ENCODE assay signal across 8 mouse cellular contexts in genomic region chr4:36951150-36951954, GRCm38 (mm10). TPM values are rescaled to one million over a fixed set of nuclear protein-coding genes. Genes with fewer than 3 reads are reported as not detected.
DNase-seq lines count a peak whose midpoint lies in the region; ATAC-seq and TF ChIP-seq lines count a peak whose summit lies in the region.

TSS of gene Lingo2 (minus strand) at chr4:36951747.

- no peak for TF ChIP-seq POLR2A in cerebellum, adult 2 months (IDR thresholded peaks at IDR 0.05; ENCODE audit: borderline replicate concordance, insufficient read depth, low read length)
- TF ChIP-seq POLR2A in lung, adult 2 months (IDR thresholded peaks at IDR 0.05; ENCODE audit: borderline replicate concordance, extremely low read depth, low read depth, low read length), result no peak

- peak within 1 kb of the TSS; percentile 65 for H3K9ac ChIP-seq in forebrain, embryonic 14.5 days (ENCODE audit: low read length)
- H3K9ac ChIP-seq in midbrain, embryonic 12.5 days (replicated peaks), result peak within 1 kb of the TSS; percentile 48

- DNase-seq in cerebellum, adult 2 months, result peak; percentile 9 to 17
- DNase-seq in cerebellum, adult 18-20 months, result no peak
- peak; percentile 46 for DNase-seq in forebrain, embryonic 14.5 days (ENCODE audit: low spot score)
- peak; percentile 22 to 45 for DNase-seq in layer of hippocampus, adult 8-10 months (ENCODE audit: low spot score in 2 of 2)
- DNase-seq in urinary bladder, adult 2 months (ENCODE audit: low spot score), result no peak
- no peak for DNase-seq in lung, adult 2 months

- H3K36me3 ChIP-seq in C2C12 (ENCODE audit: control insufficient read depth, insufficient read depth), result no peaks in the 10 kb centered on the region
- no peaks in the 10 kb centered on the region for H3K36me3 ChIP-seq in forebrain, embryonic 14.5 days (ENCODE audit: control insufficient read depth, insufficient read depth, low read length)
- H3K36me3 ChIP-seq in midbrain, embryonic 12.5 days, result no peaks in the 10 kb centered on the region

- H3K79me3 ChIP-seq in C2C12 (ENCODE audit: low read depth), result no peaks in the 10 kb centered on the region

- peak within 1 kb of the TSS; percentile 25 for H3K4me3 ChIP-seq in cerebellum, adult 2 months (replicated peaks; ENCODE audit: insufficient read depth, low read depth, low read length)
- H3K4me3 ChIP-seq in C2C12 (ENCODE audit: insufficient read depth, poor library complexity, severe bottlenecking), result no peak within 1 kb of the TSS
- peak within 1 kb of the TSS; percentile 61 for H3K4me3 ChIP-seq in forebrain, embryonic 14.5 days (ENCODE audit: low read depth, low read length)
- H3K4me3 ChIP-seq in midbrain, embryonic 12.5 days, result peak within 1 kb of the TSS; percentile 64
- no peak within 1 kb of the TSS for H3K4me3 ChIP-seq in lung, adult 2 months (replicated peaks; ENCODE audit: extremely low read depth, low read depth, low read length)

- 0 out of 2 replicates have a peak, but pooled peaks cover 2% of the 10 kb centered on the region for H3K4me1 ChIP-seq in cerebellum, adult 2 months (ENCODE audit: control insufficient read depth, insufficient read depth, low read length)
- H3K4me1 ChIP-seq in forebrain, embryonic 14.5 days (ENCODE audit: control insufficient read depth, insufficient read depth, low read length), result peaks cover 11% of the 10 kb centered on the region; the same call in 1 of the 2 replicates
- H3K4me1 ChIP-seq in midbrain, embryonic 12.5 days, result peaks cover 22% of the 10 kb centered on the region; the same call in 1 of the 2 replicates
- H3K4me1 ChIP-seq in lung, adult 2 months (ENCODE audit: control insufficient read depth, insufficient read depth, low read length), result no peaks in the 10 kb centered on the region

- H3K27ac ChIP-seq in cerebellum, adult 2 months (ENCODE audit: insufficient read depth, low read length), result no peak within 1 kb of the TSS
- peak within 1 kb of the TSS; percentile 39; the same call in 1 of the 2 replicates for H3K27ac ChIP-seq in forebrain, embryonic 14.5 days (ENCODE audit: low read depth, low read length)
- H3K27ac ChIP-seq in midbrain, embryonic 12.5 days (replicated peaks), result no peak within 1 kb of the TSS

- no peak for TF ChIP-seq CTCF in cerebellum, adult 2 months (IDR thresholded peaks at IDR 0.05; ENCODE audit: borderline replicate concordance, insufficient read depth, low read depth, low read length)
- no peak for TF ChIP-seq CTCF in C2C12 (IDR thresholded peaks at IDR 0.05; ENCODE audit: control insufficient read depth, insufficient read depth, insufficient read length)
- no peak for TF ChIP-seq CTCF in lung, adult 2 months (IDR thresholded peaks at IDR 0.05; ENCODE audit: insufficient read depth, low read length)

- H3K79me2 ChIP-seq in C2C12 (ENCODE audit: control insufficient read depth, insufficient read depth), result no peaks in the 10 kb centered on the region

- H3K4me2 ChIP-seq in forebrain, embryonic 14.5 days (ENCODE audit: low read length), result peak within 1 kb of the TSS; percentile 91
- peak within 1 kb of the TSS; percentile 98 for H3K4me2 ChIP-seq in midbrain, embryonic 12.5 days (replicated peaks)

- no peaks in the 10 kb centered on the region for H3K9me3 ChIP-seq in forebrain, embryonic 14.5 days (replicated peaks; ENCODE audit: control insufficient read depth, low read length)
- H3K9me3 ChIP-seq in midbrain, embryonic 12.5 days, result no peaks in the 10 kb centered on the region

- no peaks in the 10 kb centered on the region; the same call in 1 of the 2 replicates for H3K27me3 ChIP-seq in cerebellum, adult 2 months (ENCODE audit: control insufficient read depth, insufficient read depth, low read length)
- no peaks in the 10 kb centered on the region for H3K27me3 ChIP-seq in C2C12 (ENCODE audit: control insufficient read depth, insufficient read depth, insufficient read length)
- peaks cover 33% of the 10 kb centered on the region for H3K27me3 ChIP-seq in forebrain, embryonic 14.5 days (replicated peaks; ENCODE audit: control insufficient read depth, insufficient read depth, low read length)
- peaks cover 46% of the 10 kb centered on the region for H3K27me3 ChIP-seq in midbrain, embryonic 12.5 days

- peak within 1 kb of the TSS; percentile 44 for H3ac ChIP-seq in C2C12 (ENCODE audit: control insufficient read depth, insufficient read length, low read depth)

- peak; percentile 40 for ATAC-seq in forebrain, embryonic 14.5 days
- ATAC-seq in midbrain, embryonic 12.5 days (ENCODE audit: low FRiP score, low read depth), result peak; percentile 41

- WGBS in cerebellum, adult 2 months, result under 1% methylated on average over 61 of the region's 61 CpGs
- WGBS in forebrain, embryonic 14.5 days, result under 1% methylated on average over 46 of the region's 61 CpGs
- under 1% methylated on average over 61 of the region's 61 CpGs for WGBS in midbrain, embryonic 12.5 days
- WGBS in lung, adult 2 months, result under 1% methylated on average over 61 of the region's 61 CpGs

TF ChIP-seq in C2C12, 6 proteins besides CTCF, POLR2A, EP300 and RAD21:
- TF ChIP-seq MYOG (IDR thresholded peaks at IDR 0.05; ENCODE audit: control insufficient read depth, extremely low read depth, insufficient read length) (no peak), USF1 (IDR thresholded peaks at IDR 0.05; ENCODE audit: low read depth) (no peak), FOSL1 (IDR thresholded peaks at IDR 0.05; ENCODE audit: insufficient read depth, low read length, poor library complexity, severe bottlenecking) (no peak), MAX (IDR thresholded peaks at IDR 0.05) (no peak), MYOD1 (IDR thresholded peaks at IDR 0.05; ENCODE audit: control insufficient read depth, insufficient read length, low read depth) (no peak), CEBPB (IDR thresholded peaks at IDR 0.05; ENCODE audit: low read depth) (no peak)

RNA-seq across cellular contexts. Expression of gene Lingo2, which starts in this region (rescaled TPM):
- polyA plus RNA-seq in cerebellum, adult 2 months (2012; rRNA removed), result 5.1 and 6.4 TPM in 2 replicates
- 0.05 TPM for polyA plus RNA-seq in C2C12 (2012; fragmentation: generic; extraction: Trizol)
- 17.8 and 22.8 TPM in 2 replicates for polyA plus RNA-seq in forebrain, embryonic 14.5 days (2014; fragmentation: Nextera tagmentation; extraction: Ambion mirVana)
- 10 to 100 TPM; 34.7 to 45.1 (median 39.0) TPM for total RNA-seq in layer of hippocampus, adult 8-10 months (2022)
- 6.2 and 7.6 TPM in 2 replicates for polyA plus RNA-seq in midbrain, embryonic 12.5 days (2016; fragmentation: Nextera tagmentation; extraction: Ambion mirVana)
- 0.01 TPM in 1 of 2 replicates, not detected in the other for polyA plus RNA-seq in urinary bladder, adult 2 months (2012; rRNA removed)
- not detected in 2 replicates for polyA plus RNA-seq in lung, adult 2 months (2012; rRNA removed)

Comparison
In these comparisons a context has a peak if more than half of its experiments do, and no peak if none do; other contexts are left out.
1. DNase-seq: peak in cerebellum, adult 2 months (2 of 2), forebrain, embryonic 14.5 days (single experiment) and layer of hippocampus, adult 8-10 months (2 of 2); none in cerebellum, adult 18-20 months (0 of 2), urinary bladder, adult 2 months (single experiment) and lung, adult 2 months (single experiment).
2. H3K4me3 ChIP-seq: peak in cerebellum, adult 2 months (single experiment), forebrain, embryonic 14.5 days (single experiment) and midbrain, embryonic 12.5 days (single experiment); none in C2C12 (single experiment) and lung, adult 2 months (single experiment).